Mouse (Mus musculus): ENCODE data around the gene Zmiz1. TPM values are rescaled to one million over a fixed set of nuclear protein-coding genes. Genes with fewer than 3 reads are reported as not detected.
A peak's percentile ranks its signal among the peaks of the same experiment; 100 is the strongest.

Zmiz1 gene
- polyA plus RNA-seq, 1 experiment from 2014 or later, result 26.3 TPM

DNA sequence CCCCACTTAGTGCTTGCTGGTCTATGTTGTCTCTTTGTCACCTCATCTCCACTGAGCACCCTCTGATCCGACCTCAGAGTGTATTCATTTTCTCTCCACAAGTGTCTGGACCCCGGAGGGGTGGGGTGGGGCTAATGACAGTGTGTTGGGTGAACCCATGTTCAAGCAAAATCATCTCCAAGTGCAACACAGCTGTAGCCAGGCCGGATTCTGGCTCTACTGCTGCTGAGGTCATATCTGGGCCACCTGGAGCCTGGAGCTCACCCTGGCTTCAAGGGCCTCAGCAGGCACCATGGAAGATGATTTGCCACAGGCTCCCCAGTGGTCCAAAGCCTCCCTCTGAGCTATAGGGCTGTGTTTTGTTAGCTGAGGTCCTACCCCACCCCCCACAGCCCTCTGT is 52.6 kb downstream of the Zmiz1 start:
- Histone ChIP-seq H3K27me3 (ENCODE audit: control insufficient read depth, insufficient read depth, low read length) (no peaks in the 10 kb centered on the region), H3K9me3 (replicated peaks; ENCODE audit: control insufficient read depth, low read length) (no peaks in the 10 kb centered on the region), H3K9ac (ENCODE audit: low read length) (no peak overlapping the region), H3K27ac (ENCODE audit: low read length) (peak overlapping the region; percentile 62; the same call in 1 of the 2 replicates), H3K36me3 (ENCODE audit: control insufficient read depth, insufficient read depth, low read length) (no peaks in the 10 kb centered on the region; the same call in 1 of the 2 replicates), H3K4me2 (ENCODE audit: low read depth, low read length) (no peak overlapping the region), H3K4me1 (ENCODE audit: control insufficient read depth, insufficient read depth, low read length) (peaks cover 74% of the 10 kb centered on the region), H3K4me3 (replicated peaks; ENCODE audit: low read length) (no peak overlapping the region)
- WGBS, result 28% methylated on average over 3 of the region's 3 CpGs
- no peak for ATAC-seq (ENCODE audit: insufficient read depth, low FRiP score)

- Histone ChIP-seq H3K4me1 (ENCODE audit: control insufficient read depth, insufficient read depth, low read length) (peaks cover 79% of the 10 kb centered on the region), H3K36me3 (ENCODE audit: control insufficient read depth, insufficient read depth, low read length) (no peaks in the 10 kb centered on the region; the same call in 1 of the 2 replicates), H3K4me3 (replicated peaks; ENCODE audit: low read length) (no peak overlapping the region), H3K9ac (ENCODE audit: low read length) (0 out of 2 replicates have a peak overlapping the region, but pooled peaks have one; percentile 20), H3K4me2 (ENCODE audit: low read depth, low read length) (no peak overlapping the region), H3K9me3 (replicated peaks; ENCODE audit: control insufficient read depth, low read length) (no peaks in the 10 kb centered on the region), H3K27me3 (ENCODE audit: control insufficient read depth, insufficient read depth, low read length) (no peaks in the 10 kb centered on the region), H3K27ac (ENCODE audit: low read length) (peak overlapping the region; percentile 62; the same call in 1 of the 2 replicates)
- WGBS, result 19% methylated on average over 5 of the region's 5 CpGs
- no peak for ATAC-seq (ENCODE audit: insufficient read depth, low FRiP score)
Measured at GRCm38 (mm10) chr14:25511967-25512366, 53.0 kb downstream of the Zmiz1 start.

- Histone ChIP-seq H3K27ac (ENCODE audit: low read length) (peak overlapping the region; percentile 37; the same call in 1 of the 2 replicates), H3K36me3 (ENCODE audit: control insufficient read depth, insufficient read depth, low read length) (no peaks in the 10 kb centered on the region; the same call in 1 of the 2 replicates), H3K4me1 (ENCODE audit: control insufficient read depth, insufficient read depth, low read length) (peaks cover 86% of the 10 kb centered on the region), H3K4me2 (ENCODE audit: low read depth, low read length) (no peak overlapping the region), H3K9ac (ENCODE audit: low read length) (no peak overlapping the region), H3K4me3 (replicated peaks; ENCODE audit: low read length) (no peak overlapping the region), H3K9me3 (replicated peaks; ENCODE audit: control insufficient read depth, low read length) (no peaks in the 10 kb centered on the region), H3K27me3 (ENCODE audit: control insufficient read depth, insufficient read depth, low read length) (no peaks in the 10 kb centered on the region)
- ATAC-seq (ENCODE audit: insufficient read depth, low FRiP score), result peak; percentile 30; the same call in 1 of the 2 replicates
- WGBS, result 39% methylated on average over 6 of the region's 6 CpGs
Measured at GRCm38 (mm10) chr14:25512803-25513202, 53.8 kb downstream of the Zmiz1 start.

DNA sequence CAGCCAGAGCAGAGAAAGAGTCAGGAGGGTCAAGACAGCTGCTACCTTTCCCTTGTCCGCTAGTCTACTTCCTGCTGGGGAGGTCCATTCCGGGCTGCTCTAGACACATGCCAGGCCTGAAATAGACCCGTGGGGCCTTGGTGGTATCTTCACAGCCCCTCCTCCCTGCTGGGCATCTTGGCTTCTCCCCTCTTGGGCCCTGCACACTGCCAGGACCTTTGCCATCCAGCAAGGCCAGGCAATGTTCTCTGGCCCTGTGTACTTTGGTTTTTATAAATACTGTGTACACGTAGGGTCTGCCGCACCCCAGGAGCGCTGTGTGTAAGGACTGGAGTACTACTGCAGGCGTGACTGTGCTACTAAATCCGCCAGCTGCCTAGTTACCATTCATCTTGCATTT is 54.5 kb downstream of the Zmiz1 start:
- Histone ChIP-seq H3K27ac (ENCODE audit: low read length) (peak overlapping the region; percentile 22; the same call in 1 of the 2 replicates), H3K36me3 (ENCODE audit: control insufficient read depth, insufficient read depth, low read length) (peaks cover 1% of the 10 kb centered on the region; the same call in 1 of the 2 replicates), H3K9me3 (replicated peaks; ENCODE audit: control insufficient read depth, low read length) (no peaks in the 10 kb centered on the region), H3K9ac (ENCODE audit: low read length) (no peak overlapping the region), H3K4me2 (ENCODE audit: low read depth, low read length) (no peak overlapping the region), H3K4me3 (replicated peaks; ENCODE audit: low read length) (no peak overlapping the region), H3K4me1 (ENCODE audit: control insufficient read depth, insufficient read depth, low read length) (peaks cover 89% of the 10 kb centered on the region), H3K27me3 (ENCODE audit: control insufficient read depth, insufficient read depth, low read length) (no peaks in the 10 kb centered on the region)
- 51% methylated on average over 8 of the region's 8 CpGs for WGBS
- peak; percentile 32; the same call in 1 of the 2 replicates for ATAC-seq (ENCODE audit: insufficient read depth, low FRiP score)

GRCm38 (mm10) chr14:25514943-25515512 is 56.0 kb downstream of the Zmiz1 start:
- ATAC-seq (ENCODE audit: insufficient read depth, low FRiP score), result no peak
- no peaks in the 10 kb centered on the region for H3K27me3 ChIP-seq (ENCODE audit: control insufficient read depth, insufficient read depth, low read length)
- H3K4me1 ChIP-seq (ENCODE audit: control insufficient read depth, insufficient read depth, low read length), result peaks cover 87% of the 10 kb centered on the region
- no peak overlapping the region for H3K9ac ChIP-seq (ENCODE audit: low read length)
- no peak overlapping the region for H3K27ac ChIP-seq (ENCODE audit: low read length)
- no peak overlapping the region for H3K4me2 ChIP-seq (ENCODE audit: low read depth, low read length)
- 0 out of 2 replicates have a peak, but pooled peaks cover 3% of the 10 kb centered on the region for H3K36me3 ChIP-seq (ENCODE audit: control insufficient read depth, insufficient read depth, low read length)
- 76% methylated on average over 2 of the region's 2 CpGs for WGBS
- no peaks in the 10 kb centered on the region for H3K9me3 ChIP-seq (replicated peaks; ENCODE audit: control insufficient read depth, low read length)
- no peak overlapping the region for H3K4me3 ChIP-seq (replicated peaks; ENCODE audit: low read length)

DNA sequence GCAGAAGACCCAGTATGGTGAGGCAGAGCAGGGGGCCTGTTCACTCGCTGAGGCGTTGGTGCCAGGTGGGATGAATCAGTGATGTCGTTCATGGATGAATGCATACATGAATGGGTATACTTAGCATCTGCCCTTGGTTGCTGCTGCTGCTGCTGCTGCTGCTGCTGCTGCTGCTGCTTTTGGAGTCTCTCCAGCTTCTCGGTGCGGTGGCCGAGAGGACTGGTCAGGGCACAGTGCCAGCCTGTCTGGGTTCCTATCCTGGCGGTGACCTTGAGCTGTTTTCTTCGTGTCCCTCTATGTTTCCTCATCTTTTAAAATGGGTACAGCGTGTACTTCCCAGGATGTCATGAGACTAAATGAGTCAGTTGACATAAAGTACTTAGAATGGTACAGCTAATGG is 56.9 kb downstream of the Zmiz1 start:
- Histone ChIP-seq H3K9ac (ENCODE audit: low read length) (no peak overlapping the region), H3K4me2 (ENCODE audit: low read depth, low read length) (no peak overlapping the region), H3K9me3 (replicated peaks; ENCODE audit: control insufficient read depth, low read length) (no peaks in the 10 kb centered on the region), H3K36me3 (ENCODE audit: control insufficient read depth, insufficient read depth, low read length) (0 out of 2 replicates have a peak, but pooled peaks cover 3% of the 10 kb centered on the region), H3K4me1 (ENCODE audit: control insufficient read depth, insufficient read depth, low read length) (peaks cover 87% of the 10 kb centered on the region), H3K27me3 (ENCODE audit: control insufficient read depth, insufficient read depth, low read length) (no peaks in the 10 kb centered on the region), H3K4me3 (replicated peaks; ENCODE audit: low read length) (no peak overlapping the region), H3K27ac (ENCODE audit: low read length) (peak overlapping the region; percentile 80; the same call in 1 of the 2 replicates)
- WGBS, result 57% methylated on average over 9 of the region's 9 CpGs
- ATAC-seq (ENCODE audit: insufficient read depth, low FRiP score), result no peak

DNA sequence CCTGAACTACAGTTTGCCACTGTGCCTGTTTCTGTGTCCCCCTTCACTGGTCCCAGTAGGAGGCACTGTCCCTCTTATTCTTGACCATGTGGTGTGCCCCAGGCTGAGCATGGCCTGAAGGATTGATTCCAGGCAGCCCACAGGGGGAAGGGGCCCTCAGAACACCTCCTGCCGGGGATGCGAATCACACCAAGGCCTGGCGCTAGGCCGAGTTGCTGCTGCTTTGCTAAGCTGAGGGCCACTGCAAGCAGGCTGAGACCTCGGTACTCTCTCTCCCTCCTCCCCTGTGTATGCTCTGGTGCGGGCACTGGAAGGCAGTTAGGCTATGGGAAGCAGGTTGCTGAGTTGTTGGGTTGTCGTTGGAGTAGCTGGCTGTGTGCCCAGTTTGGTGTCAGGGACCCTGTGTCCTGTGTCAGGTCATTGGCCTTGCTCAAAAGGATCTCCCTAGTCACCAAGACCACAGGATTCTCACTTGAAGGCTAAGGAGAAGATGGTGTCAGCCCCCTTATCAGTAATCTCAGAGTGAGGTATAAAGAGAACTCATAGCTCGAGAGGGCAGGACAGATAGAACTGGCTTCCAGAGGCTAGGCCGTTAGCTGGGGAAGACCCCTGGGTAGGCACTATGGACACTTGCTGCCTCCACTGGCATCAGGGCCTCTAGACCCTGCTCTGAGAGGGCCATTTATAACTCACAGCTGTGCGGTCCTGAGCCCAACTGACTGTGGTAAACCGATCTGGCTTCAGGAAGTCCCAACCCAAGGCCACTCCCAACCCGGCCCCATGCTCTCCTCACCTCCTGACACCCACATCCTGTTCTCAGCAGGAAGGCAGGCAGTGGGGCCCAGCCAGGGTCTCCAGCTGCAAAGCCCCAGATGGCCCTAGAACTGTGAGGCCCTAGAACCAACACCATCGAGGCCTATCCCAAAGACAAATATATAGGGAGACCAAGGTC is 57.9 kb downstream of the Zmiz1 start:
- peak; percentile 47 for ATAC-seq (ENCODE audit: insufficient read depth, low FRiP score)
- Histone ChIP-seq H3K9ac (ENCODE audit: low read length) (peak overlapping the region; percentile 40; the same call in 1 of the 2 replicates), H3K4me3 (replicated peaks; ENCODE audit: low read length) (no peak overlapping the region), H3K36me3 (ENCODE audit: control insufficient read depth, insufficient read depth, low read length) (0 out of 2 replicates have a peak, but pooled peaks cover 3% of the 10 kb centered on the region), H3K4me2 (ENCODE audit: low read depth, low read length) (no peak overlapping the region), H3K27ac (ENCODE audit: low read length) (peak overlapping the region; percentile 80), H3K9me3 (replicated peaks; ENCODE audit: control insufficient read depth, low read length) (no peaks in the 10 kb centered on the region), H3K27me3 (ENCODE audit: control insufficient read depth, insufficient read depth, low read length) (no peaks in the 10 kb centered on the region), H3K4me1 (ENCODE audit: control insufficient read depth, insufficient read depth, low read length) (peaks cover 87% of the 10 kb centered on the region)
- WGBS, result 34% methylated on average over 13 of the region's 13 CpGs

DNA sequence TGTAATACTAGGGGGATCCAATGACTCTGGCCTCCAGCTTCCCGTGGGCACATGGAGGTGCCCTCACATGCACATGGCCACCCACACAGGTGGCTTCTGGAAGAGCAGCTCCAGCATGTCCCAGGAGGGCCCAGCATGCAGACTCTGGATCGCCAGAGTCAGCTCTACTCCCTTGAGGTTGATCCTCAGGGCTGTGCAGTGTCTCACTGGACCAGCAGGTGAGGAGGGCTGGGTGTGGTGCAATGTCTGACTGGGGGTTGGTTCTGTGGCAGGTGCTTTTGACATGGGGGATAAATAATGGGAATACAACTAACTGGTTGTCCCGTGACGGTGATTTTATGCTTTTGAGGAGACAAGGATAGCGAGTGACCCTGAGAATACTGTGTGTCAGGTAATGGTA is 59.7 kb downstream of the Zmiz1 start:
- no peaks in the 10 kb centered on the region for H3K9me3 ChIP-seq (replicated peaks; ENCODE audit: control insufficient read depth, low read length)
- WGBS, result 78% methylated on average over 5 of the region's 5 CpGs
- peaks cover 85% of the 10 kb centered on the region for H3K4me1 ChIP-seq (ENCODE audit: control insufficient read depth, insufficient read depth, low read length)
- H3K4me3 ChIP-seq (replicated peaks; ENCODE audit: low read length), result no peak overlapping the region
- ATAC-seq (ENCODE audit: insufficient read depth, low FRiP score), result no peak
- H3K4me2 ChIP-seq (ENCODE audit: low read depth, low read length), result no peak overlapping the region
- no peak overlapping the region for H3K9ac ChIP-seq (ENCODE audit: low read length)
- H3K27me3 ChIP-seq (ENCODE audit: control insufficient read depth, insufficient read depth, low read length), result no peaks in the 10 kb centered on the region
- 0 out of 2 replicates have a peak, but pooled peaks cover 3% of the 10 kb centered on the region for H3K36me3 ChIP-seq (ENCODE audit: control insufficient read depth, insufficient read depth, low read length)
- H3K27ac ChIP-seq (ENCODE audit: low read length), result no peak overlapping the region

Data from stomach, embryonic 16.5 days (tissue).